Mouse (Mus musculus): Measurements from ENCODE around the gene Rhobtb3. TPM values are rescaled to one million over a fixed set of nuclear protein-coding genes. Genes with fewer than 3 reads are reported as not detected.

Rhobtb3 gene
- total RNA-seq, 2 experiments from 2014 or later: 11.0 to 14.1 TPM

DNA sequence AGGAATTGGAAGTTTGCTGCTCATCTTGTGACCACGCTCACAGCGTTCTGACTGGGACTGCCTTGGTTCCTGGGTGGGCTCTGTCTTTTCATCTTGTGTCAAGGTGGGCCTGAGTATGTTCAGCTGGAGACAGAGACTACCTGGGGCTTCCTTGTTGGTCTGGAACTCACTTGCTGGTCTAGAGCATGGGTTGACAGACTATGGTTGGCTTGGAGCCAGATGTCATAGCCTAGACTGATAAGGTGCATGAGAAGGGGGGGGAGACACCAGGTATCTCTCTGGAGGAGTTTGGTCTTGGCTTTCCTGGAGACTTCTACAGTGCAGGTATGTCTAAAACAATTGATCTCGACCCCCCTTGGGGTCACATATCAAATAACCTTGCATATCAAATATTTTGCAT, 90.6 kb downstream of the Rhobtb3 start:
- no peak for DNase-seq
- intact Hi-C loops (cut with DNase I): no loop called here

DNA sequence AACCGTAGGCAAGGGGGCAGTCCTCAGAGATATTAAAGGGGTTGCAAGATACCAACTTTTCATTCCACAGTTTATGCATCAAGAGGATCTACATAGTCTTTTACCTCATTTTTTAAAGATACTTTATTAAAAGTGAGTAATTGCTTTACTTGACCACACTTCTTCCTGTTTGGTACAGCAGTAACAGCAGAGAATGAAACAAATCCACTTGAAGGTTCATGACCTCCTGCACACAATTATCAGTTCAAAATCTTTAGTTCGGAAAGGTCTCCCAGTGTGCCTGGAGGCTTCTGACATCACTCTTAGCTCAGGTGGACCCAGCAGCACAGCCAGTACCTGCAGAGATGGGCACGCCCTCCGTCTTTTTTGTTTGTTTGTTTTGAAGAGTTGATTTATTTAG, 91.7 kb downstream of the Rhobtb3 start:
- intact Hi-C loops (cut with DNase I): no loop called here

DNA sequence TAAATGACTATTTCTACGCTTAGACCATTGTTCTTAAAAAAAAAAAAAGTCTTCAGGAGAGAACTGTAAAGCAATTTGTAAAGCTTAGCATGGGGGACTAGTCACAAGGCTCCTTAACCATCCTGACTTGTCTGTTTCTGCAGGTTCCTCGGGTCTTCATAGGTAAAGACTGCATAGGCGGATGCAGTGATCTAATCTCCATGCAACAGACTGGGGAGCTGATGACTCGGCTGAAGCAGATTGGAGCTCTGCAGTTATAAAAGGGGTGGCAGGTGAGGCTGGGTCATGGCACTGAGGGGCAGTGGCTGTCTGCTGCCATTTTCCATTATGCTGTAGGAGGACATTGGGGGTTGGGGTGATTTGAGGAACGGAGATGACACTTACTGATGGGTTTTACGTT, 96.7 kb downstream of the Rhobtb3 start:
- no peak for DNase-seq
- intact Hi-C loops (cut with DNase I): no loop called here

More for the DNA sequence above, 91.7 kb downstream of the Rhobtb3 start:
- no peak for DNase-seq

DNA sequence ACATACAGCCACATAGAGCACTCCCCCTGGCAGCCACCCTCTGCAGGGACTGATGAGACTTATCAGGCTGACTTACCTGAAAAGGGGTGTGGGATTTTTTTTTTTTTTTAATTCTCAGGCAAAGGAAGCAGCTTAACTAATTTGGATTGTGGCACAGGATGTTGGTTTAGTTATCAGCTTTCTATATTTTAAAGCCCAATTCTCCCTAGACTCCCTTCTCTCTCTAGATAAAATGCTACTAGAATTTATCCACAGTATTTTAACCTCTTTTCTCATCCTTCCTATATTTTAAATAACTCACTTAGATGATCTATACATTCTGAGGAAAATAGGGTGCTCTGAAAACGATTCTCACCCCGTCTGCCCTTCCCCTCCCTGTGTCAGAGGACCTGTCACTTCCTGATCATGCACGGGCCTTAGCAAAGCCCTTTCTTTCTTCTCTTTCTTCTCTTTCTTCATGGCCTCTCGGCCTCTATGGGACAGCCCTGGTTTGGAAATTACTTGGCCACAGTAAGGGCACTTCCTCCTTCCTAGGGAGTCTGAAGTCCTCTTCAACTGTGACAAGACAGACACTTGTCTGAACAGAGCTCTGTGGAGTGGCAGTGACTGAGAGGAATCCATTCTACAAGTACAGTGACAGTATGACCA, 98.1 kb downstream of the Rhobtb3 start:
- no peak for DNase-seq
- intact Hi-C loops (cut with DNase I): no loop called here

DNA sequence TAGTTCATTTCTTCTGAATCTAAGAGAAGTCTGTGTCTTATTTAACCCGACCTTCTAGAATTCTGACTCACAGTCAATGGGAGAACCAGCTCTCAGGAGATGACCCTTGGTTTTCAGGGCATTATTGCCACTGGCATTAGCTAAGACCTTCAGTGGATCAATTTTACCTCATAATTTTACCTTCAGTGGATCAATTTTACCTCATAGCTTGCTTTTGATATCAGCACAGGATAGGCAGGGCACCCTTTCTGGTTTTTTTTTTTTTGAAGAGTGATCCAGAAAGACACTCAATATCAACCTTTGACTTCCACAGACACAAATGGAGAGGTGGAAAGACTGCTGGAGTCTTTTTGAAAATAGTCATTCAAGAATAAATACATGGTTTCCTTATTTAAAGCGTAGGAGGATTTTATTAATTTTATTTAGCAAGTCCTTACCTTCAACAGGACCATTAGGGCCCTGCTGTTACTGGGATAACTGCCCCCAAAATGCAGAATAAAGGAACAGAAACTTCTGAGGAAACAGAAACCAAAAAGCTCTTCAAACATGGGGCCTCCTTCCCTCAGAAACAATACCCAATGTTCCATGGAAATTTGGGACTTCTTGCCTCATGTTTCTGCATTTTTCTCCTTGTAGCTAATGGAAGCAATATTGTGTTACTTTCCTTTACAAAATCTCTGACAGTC, 98.7 kb downstream of the Rhobtb3 start:
- intact Hi-C loops (cut with DNase I): loop anchor here (5.0 kb wide), 1 partner anchor 138 kb away; the partner anchor contains the start of gene Ell2
- no peak for DNase-seq

DNA sequence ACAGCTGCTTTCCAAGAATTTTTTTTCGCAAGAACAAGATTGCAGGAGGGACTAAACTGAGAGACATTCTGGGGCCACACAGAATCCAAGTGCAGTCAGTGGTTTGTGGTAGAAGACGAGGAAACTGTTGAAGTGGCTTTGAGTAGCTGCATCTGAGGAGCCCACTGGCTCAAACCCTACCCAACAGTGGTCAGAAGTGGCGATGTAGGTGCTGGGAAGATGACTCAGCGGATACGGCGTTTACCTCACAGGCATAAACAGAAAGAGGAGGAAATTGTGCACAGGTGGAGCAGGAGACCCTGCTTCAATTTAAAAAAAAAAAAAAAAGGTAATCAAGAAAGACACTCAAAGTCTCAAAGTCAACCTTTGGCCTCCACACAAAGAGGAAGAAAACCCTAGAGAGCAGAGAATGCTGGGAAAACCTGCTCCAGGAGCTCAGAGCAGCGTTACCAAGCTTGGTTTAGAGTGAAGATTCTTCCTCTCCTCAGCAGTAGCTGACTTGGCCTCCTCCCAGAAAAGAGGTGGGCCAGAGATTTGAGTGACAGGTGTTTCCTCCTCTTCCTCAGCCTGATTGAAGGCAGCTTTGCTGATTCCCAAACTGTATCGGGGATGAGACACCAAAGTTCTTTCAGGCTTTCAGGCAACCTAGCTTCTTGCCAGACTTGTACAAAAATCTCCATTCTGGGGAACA, 99.6 kb downstream of the Rhobtb3 start:
- intact Hi-C loops (cut with DNase I): loop anchor here (5.0 kb wide), 1 partner anchor 137 kb away; the partner anchor contains the start of gene Ell2
- DNase-seq: no peak

DNA sequence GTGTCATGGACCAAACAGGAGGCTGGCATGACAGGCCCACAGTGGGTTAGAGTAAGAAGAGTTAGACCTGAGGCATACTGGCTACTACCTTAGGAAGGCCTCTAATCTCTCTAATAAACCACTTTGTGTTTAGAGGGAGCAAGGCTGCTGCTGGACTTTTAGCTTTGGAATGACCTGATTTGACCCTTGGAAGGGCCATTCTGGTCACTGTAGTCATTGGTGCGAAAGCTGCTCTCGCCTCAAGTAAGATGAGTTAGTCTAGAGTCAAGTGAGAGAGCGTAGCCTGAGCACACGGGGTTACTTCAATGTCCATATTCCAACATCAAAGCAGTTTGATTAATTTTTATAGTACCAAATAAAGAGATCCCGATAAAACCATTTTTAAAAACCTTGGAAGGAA, 100.4 kb downstream of the Rhobtb3 start:
- intact Hi-C loops (cut with DNase I): loop anchor here (5.0 kb wide), 1 partner anchor 136 kb away; the partner anchor contains the start of gene Ell2
- DNase-seq: no peak

DNA sequence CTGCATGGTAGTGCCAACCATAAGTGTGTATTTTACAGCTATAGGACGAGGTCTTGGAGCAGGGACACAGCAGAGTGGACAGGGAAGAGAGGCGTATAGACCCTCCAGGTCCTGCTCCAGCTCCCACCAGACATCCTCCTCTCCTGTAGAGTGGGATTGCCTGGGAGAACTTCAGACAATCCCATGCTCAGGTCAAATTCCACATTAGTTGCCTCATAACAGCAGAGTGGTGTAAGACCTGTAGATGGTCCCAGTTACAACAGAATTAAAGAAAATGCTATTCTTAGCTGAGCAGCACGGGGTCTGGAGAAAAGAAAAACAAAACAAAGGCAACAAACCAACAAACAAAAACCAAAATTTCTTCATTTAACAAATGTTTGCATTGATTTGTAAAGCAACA, 101.8 kb downstream of the Rhobtb3 start:
- DNase-seq: no peak
- intact Hi-C loops (cut with DNase I): loop anchor here (5.0 kb wide), 1 partner anchor 135 kb away; the partner anchor contains the start of gene Ell2

DNA sequence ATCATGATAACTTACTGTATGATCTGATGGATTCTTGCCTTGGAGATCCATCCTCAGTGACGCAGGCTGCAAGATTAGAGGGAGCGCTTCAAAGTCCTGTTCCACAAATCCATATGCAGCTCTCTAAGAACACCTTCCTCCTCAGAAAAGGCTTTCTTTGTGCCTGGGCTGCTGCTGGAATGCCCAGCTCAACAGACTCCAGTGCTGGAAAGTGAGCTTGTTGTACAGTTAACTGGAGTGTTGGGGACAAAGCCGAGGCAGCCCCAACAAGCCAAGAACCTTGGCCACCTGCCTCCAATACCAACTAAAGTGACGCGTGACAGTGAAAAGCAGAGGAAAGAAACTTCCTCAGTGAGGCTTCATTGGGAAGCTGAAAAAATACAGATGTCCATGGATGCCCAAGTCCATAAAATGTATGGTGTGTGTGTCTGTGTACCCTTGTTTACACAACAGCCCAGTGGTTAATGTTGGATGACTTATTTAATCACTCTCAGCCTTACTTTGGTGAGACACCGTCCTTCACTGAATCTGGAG, 102.9 kb downstream of the Rhobtb3 start:
- DNase-seq: peak in 1 of 2 experiments; percentile 17
- intact Hi-C loops (cut with DNase I): loop anchor here (5.0 kb wide), 1 partner anchor 134 kb away; the partner anchor contains the start of gene Ell2

DNA sequence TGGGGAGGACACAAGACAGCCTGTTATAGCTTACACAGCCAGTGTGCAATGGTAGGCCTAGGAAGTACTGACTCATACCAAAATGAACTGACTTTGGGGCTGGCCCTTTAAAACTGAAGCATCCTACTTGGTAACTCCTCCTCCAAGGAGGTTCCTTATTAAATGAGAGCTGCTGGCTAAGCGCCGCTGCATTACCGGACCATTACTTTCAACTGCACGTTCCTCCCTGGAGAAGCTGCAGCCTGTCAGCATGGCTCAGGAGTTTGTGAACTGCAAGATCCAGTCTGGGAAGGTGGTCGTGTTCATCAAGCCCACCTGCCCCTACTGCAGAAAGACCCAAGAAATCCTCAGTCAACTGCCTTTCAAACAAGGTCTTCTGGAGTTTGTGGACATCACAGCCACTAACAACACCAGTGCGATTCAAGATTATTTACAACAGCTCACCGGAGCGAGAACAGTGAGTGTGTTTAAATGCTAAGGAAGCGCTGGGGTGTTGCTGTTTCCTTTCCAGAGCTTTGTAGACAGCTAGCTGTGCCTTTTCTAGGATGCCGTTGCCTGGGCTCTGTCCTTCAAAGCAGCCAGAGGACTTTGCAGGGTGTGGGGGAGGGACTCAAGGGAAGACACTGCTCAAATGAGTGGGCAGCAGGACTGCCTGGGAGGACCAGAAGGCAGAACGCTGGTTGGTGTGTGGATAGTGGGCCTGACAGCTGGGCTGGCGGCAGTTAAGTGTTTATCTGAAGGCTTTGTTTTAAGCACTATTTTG, 103.8 kb downstream of the Rhobtb3 start, which contains the start of gene Glrx:
Gene Glrx (plus strand): TSS at position 150 of the 763 bp plus-strand sequence.
- intact Hi-C loops (cut with DNase I): loop anchor here (5.0 kb wide), 2 partner anchors 107 to 133 kb away; partner anchors contain the start of gene Ell2

DNA sequence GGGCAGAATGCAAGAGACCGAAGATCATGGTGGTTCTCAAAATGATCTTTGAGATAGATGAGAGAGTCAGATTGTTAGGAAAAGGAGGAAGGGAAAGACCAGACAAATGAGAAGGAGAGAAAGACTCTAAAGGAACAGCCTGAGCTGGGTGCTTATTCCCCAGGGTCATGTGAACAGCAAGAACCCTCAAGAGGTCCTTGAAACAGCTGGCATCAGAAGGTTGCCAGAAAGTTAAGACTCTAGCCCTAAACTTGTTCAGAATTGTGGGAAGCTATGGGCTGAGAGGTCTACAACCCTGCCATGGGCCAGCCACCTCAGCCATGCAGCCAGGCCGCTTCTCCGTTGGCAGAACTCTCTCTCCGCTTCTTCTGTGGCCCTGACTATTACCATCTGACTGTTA, 105.2 kb downstream of the Rhobtb3 start:
- intact Hi-C loops (cut with DNase I): loop anchor here (5.0 kb wide), 1 partner anchor 109 kb away; no protein-coding TSS in a partner anchor
- no peak for DNase-seq

More for the DNA sequence above, 103.8 kb downstream of the Rhobtb3 start, which contains the start of gene Glrx:
- peak; percentile 77 to 79 for DNase-seq

DNA sequence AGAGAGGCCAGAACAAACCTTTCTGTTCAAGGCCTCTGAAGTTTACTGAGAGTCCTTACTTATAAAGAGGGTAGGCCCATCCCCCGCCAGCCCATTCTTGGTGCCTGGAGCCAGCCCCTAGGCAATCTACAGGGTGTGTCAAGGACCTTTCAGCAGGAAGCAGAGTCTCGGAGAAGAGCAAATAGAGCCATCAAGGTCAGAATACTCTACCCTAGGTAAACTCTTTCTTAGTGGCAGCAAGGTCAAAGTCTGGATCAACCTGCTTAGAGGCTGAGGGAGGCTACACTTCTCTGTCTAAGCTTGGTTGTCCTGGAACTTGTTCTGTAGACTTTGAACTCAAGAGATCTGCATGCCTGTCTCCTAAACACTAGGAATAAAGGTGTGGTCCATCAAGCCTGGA, 108.3 kb downstream of the Rhobtb3 start:
- intact Hi-C loops (cut with DNase I): loop anchor here (5.0 kb wide), 1 partner anchor 112 kb away; no protein-coding TSS in a partner anchor
- no peak for DNase-seq

DNA sequence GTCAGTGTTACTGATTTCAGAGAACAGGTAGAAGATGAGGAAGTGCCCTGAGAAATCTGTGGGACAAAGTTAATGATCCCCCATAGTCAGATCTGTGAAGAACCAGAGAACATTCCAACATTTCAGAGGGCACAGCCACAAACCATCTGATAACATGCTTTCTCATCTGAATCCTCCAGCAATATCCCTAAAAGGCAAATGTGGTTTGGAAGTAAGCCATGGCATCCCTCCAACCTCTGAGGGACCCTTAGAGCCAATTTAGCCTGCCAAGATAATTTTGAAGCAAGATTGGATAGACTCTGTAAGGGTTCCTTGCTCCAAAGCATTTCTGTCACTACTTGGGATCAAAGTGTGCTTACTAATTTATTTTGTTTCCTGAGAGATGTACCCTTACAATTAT, 110.2 kb downstream of the Rhobtb3 start:
- no peak for DNase-seq
- intact Hi-C loops (cut with DNase I): no loop called here

DNA sequence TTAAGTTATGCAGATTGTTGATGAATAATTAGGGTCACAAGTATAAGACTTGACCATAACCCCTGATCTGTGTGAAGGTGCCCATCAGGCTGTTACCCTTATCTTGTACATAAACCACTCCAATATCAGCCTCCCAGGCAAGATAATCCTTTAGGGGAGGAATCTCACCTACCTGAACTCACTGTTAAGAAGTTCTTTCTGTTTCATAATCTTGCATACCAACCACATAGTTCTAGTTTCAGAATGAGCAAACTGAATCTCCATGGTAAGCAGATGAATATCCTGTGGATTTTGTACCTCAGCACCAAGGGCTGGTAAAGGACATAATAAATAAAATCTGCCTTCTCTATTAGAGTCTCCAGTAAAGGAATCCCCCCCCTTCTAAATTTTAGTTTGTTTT, 111.0 kb downstream of the Rhobtb3 start:
- DNase-seq: no peak
- intact Hi-C loops (cut with DNase I): no loop called here

DNA sequence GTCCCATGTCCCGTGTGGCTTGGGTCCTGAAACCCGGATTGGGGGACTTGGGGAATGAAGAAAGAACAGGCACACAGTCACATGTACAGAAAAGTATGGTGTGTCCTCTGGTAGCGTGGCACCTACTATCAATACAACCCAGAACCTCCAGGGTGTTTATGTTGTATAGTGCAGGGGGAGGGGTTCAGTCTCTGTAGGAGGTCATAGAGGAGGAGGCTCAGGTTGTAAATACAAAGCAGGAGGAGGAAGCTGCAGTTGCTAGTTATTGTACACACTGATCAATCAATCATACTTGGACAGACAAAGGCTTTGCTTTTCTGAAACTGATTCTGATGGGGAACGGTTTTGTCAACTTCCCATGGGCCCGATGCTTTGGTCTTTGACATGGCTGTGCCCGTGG, 112.0 kb downstream of the Rhobtb3 start:
- no peak for DNase-seq
- intact Hi-C loops (cut with DNase I): no loop called here

DNA sequence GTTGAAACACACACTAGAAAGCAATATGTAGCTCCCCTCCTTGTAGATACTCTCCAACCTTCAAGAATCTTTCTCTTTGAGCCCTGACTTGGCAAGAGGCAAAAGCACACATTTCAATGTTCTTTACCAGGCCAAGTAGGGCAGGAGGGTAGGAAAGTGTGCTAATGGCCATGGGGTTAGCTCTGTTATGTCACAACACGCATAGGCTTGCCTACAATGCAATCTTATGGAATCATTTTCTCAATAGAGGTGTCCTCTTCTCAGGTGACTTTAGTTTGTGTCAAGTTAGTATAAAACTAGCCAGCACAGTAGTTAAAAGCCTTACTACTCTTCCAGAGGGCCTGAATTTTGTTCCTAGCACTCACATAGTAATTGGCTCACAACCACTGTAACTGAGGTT, 113.0 kb downstream of the Rhobtb3 start:
- intact Hi-C loops (cut with DNase I): no loop called here
- DNase-seq: no peak

DNA sequence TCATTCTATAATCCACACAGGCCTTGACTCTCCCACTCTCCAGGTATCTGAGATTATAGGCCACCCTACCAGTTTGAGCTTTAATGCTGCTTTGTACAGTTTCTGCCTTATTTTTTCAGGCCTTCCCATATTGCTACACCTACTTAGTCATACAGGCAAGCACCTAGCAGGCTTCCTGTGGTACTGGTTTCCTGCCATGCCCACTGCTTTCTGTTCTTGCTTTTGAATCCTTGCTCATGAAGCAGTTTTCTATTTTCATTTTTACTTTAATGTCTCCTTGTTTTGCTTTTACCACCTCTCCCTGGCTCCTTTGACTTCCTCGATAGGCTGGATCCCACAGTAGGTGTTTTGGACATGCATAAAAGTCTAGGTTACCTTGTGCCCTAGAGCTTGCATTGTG, 118.3 kb downstream of the Rhobtb3 start:
- no peak for DNase-seq
- intact Hi-C loops (cut with DNase I): no loop called here

DNA sequence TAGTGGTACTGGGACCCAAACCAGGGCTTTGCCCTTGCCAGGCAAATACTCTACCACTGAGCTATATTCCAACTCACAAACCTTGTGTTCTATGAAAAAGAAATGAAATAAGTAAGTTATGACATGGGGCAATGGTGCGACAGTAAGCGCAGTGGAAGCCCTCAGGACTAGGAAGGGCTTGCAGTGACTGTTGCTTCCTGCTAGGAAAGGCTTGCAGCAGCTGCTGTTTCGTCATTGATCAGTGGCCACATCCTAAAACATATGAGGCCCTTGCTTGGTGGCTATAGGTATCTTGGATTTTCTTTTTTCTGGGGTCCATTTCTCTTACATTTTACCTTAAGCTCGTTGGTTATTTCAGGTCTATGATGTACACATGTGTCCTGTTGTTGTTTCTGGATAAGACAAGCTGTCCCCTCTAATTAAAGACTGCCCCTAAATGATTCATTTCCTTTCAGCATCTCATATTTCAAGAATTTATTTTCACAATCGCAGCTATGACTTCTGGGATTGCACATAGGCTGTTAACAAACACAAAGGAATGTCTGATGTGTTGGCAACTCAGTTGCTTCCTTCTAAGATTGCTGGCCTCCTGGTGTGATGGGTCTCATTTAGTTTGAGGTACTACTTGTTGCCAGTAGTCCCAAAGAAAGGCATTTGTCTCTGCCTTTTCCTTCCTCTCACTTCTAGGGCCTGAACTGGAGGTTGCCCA, 119.0 kb downstream of the Rhobtb3 start:
- intact Hi-C loops (cut with DNase I): no loop called here
- DNase-seq: no peak

DNA sequence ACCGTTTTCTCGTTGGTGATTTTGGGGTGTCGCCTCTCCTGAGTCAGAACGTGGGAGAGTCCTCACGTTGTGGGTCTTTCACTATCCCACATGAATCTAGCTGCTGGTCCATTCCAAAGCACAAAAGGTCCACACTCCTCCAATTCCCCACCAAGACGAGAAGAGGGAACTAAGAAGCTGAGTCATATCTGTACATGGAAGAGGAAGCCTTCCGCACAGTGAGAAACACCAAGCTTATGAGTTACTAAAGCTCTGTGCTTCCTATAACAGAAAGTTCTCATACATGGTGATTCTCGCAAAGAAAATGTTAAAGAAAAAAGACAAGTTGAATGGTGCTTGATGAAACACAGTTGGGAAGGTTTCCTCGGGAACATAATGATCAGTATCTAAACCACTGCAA, 120.5 kb downstream of the Rhobtb3 start:
- intact Hi-C loops (cut with DNase I): no loop called here

More for the DNA sequence above, 120.5 kb downstream of the Rhobtb3 start:
- DNase-seq: no peak

Data from heart, postnatal 36 days (tissue).